Mouse (Mus musculus): ENCODE results near the gene 1110008P14Rik. TPM values are rescaled to one million over a fixed set of nuclear protein-coding genes. Genes with fewer than 3 reads are reported as not detected.
A peak's percentile ranks its signal among the peaks of the same experiment; 100 is the strongest.

The 1110008P14Rik gene
- polyA plus RNA-seq, 1 experiment, result 153 TPM

GRCm38 (mm10) chr2:32417486-32417885, 35.7 kb upstream of the 1110008P14Rik start:
- Histone ChIP-seq H3K36me3 (ENCODE audit: control insufficient read depth, insufficient read depth) (peaks cover 23% of the 10 kb centered on the region), H3K4me3 (no peak overlapping the region), H3K27me3 (ENCODE audit: control insufficient read depth, insufficient read depth, insufficient read length) (no peaks in the 10 kb centered on the region), H3K79me2 (ENCODE audit: control insufficient read depth, insufficient read depth) (peaks cover 11% of the 10 kb centered on the region), H3ac (ENCODE audit: control insufficient read depth, insufficient read length) (no peak overlapping the region), H3K4me2 (ENCODE audit: low read depth) (no peak overlapping the region)
- no peak for TF ChIP-seq POLR2AphosphoS2 (IDR thresholded peaks at IDR 0.05; ENCODE audit: insufficient read length, low read depth)
- no peak for TF ChIP-seq MYOD1 (IDR thresholded peaks at IDR 0.05; ENCODE audit: control insufficient read depth in 1 of 3, insufficient read length in 2 of 3, low read depth in 2 of 3)
- no peak for TF ChIP-seq POLR2A (IDR thresholded peaks at IDR 0.05; ENCODE audit: insufficient read length, low read depth)
- TF ChIP-seq TCF3 (IDR thresholded peaks at IDR 0.05; ENCODE audit: insufficient read length, low read depth), result no peak
- TF ChIP-seq SRF (IDR thresholded peaks at IDR 0.05; ENCODE audit: control insufficient read depth, insufficient read length, low read depth), result no peak
- no peak for TF ChIP-seq MYOG (IDR thresholded peaks at IDR 0.05; ENCODE audit: control insufficient read depth in 1 of 3, insufficient read depth in 1 of 3, insufficient read length in 2 of 3, low read depth in 2 of 3)
- TF ChIP-seq TCF12 (IDR thresholded peaks at IDR 0.05; ENCODE audit: insufficient read depth, poor library complexity, severe bottlenecking), result no peak
- TF ChIP-seq E2F4 (IDR thresholded peaks at IDR 0.05; ENCODE audit: insufficient read depth), result no peak
- TF ChIP-seq REST (IDR thresholded peaks at IDR 0.05; ENCODE audit: insufficient read depth, insufficient read length), result no peak
- no peak for TF ChIP-seq CEBPB (IDR thresholded peaks at IDR 0.05; ENCODE audit: insufficient read depth, poor library complexity, severe bottlenecking)
- TF ChIP-seq USF1 (IDR thresholded peaks at IDR 0.05; ENCODE audit: low read depth), result no peak
- no peak for TF ChIP-seq MAX (IDR thresholded peaks at IDR 0.05; ENCODE audit: low read depth)

- Histone ChIP-seq H3K79me2 (ENCODE audit: control insufficient read depth, insufficient read depth) (peaks cover 1% of the 10 kb centered on the region), H3K4me3 (no peak overlapping the region), H3ac (ENCODE audit: control insufficient read depth, insufficient read length) (no peak overlapping the region), H3K4me2 (ENCODE audit: low read depth) (no peak overlapping the region), H3K36me3 (ENCODE audit: control insufficient read depth, insufficient read depth) (peaks cover 23% of the 10 kb centered on the region), H3K27me3 (ENCODE audit: control insufficient read depth, insufficient read depth, insufficient read length) (no peaks in the 10 kb centered on the region)
- TF ChIP-seq CEBPB (IDR thresholded peaks at IDR 0.05; ENCODE audit: insufficient read depth, poor library complexity, severe bottlenecking) (no peak), MYOD1 (IDR thresholded peaks at IDR 0.05; ENCODE audit: control insufficient read depth in 1 of 3, insufficient read length in 2 of 3, low read depth in 2 of 3) (no peak), MAX (IDR thresholded peaks at IDR 0.05; ENCODE audit: low read depth) (no peak), POLR2AphosphoS2 (IDR thresholded peaks at IDR 0.05; ENCODE audit: insufficient read length, low read depth) (no peak)
Observed at GRCm38 (mm10) chr2:32416556-32416955, 34.8 kb upstream of the 1110008P14Rik start.

GRCm38 (mm10) chr2:32415801-32416200, 34.1 kb upstream of the 1110008P14Rik start:
- peaks cover 23% of the 10 kb centered on the region for H3K36me3 ChIP-seq (ENCODE audit: control insufficient read depth, insufficient read depth)
- H3K4me2 ChIP-seq (ENCODE audit: low read depth), result no peak overlapping the region
- TF ChIP-seq MYOG (IDR thresholded peaks at IDR 0.05; ENCODE audit: control insufficient read depth in 1 of 3, insufficient read depth in 1 of 3, insufficient read length in 2 of 3, low read depth in 2 of 3), result no peak
- TF ChIP-seq MYOD1 (IDR thresholded peaks at IDR 0.05; ENCODE audit: control insufficient read depth in 1 of 3, insufficient read length in 2 of 3, low read depth in 2 of 3), result no peak
- no peak for TF ChIP-seq REST (IDR thresholded peaks at IDR 0.05; ENCODE audit: insufficient read depth, insufficient read length)
- no peak for TF ChIP-seq CEBPB (IDR thresholded peaks at IDR 0.05; ENCODE audit: insufficient read depth, poor library complexity, severe bottlenecking)
- no peak for TF ChIP-seq POLR2AphosphoS2 (IDR thresholded peaks at IDR 0.05; ENCODE audit: insufficient read length, low read depth)
- no peak for TF ChIP-seq TCF12 (IDR thresholded peaks at IDR 0.05; ENCODE audit: insufficient read depth, poor library complexity, severe bottlenecking)
- no peak for TF ChIP-seq USF1 (IDR thresholded peaks at IDR 0.05; ENCODE audit: low read depth)
- no peaks in the 10 kb centered on the region for H3K79me2 ChIP-seq (ENCODE audit: control insufficient read depth, insufficient read depth)
- H3K27me3 ChIP-seq (ENCODE audit: control insufficient read depth, insufficient read depth, insufficient read length), result no peaks in the 10 kb centered on the region
- no peak overlapping the region for H3K4me3 ChIP-seq
- H3ac ChIP-seq (ENCODE audit: control insufficient read depth, insufficient read length), result no peak overlapping the region

- H3K79me2 ChIP-seq (ENCODE audit: control insufficient read depth, insufficient read depth), result no peaks in the 10 kb centered on the region
- TF ChIP-seq MYOD1 (IDR thresholded peaks at IDR 0.05; ENCODE audit: control insufficient read depth in 1 of 3, insufficient read length in 2 of 3, low read depth in 2 of 3) (peak in 2 of 3 experiments; percentile 82 to 89), TCF3 (IDR thresholded peaks at IDR 0.05; ENCODE audit: insufficient read length, low read depth) (peak; percentile 34), MYOG (IDR thresholded peaks at IDR 0.05; ENCODE audit: control insufficient read depth in 1 of 3, insufficient read depth in 1 of 3, insufficient read length in 2 of 3, low read depth in 2 of 3) (peak; percentile 8 to 80 (median 78)), TCF12 (IDR thresholded peaks at IDR 0.05; ENCODE audit: insufficient read depth, poor library complexity, severe bottlenecking) (no peak), POLR2A (IDR thresholded peaks at IDR 0.05; ENCODE audit: insufficient read length, low read depth) (no peak)
- peaks cover 18% of the 10 kb centered on the region for H3K36me3 ChIP-seq (ENCODE audit: control insufficient read depth, insufficient read depth)
- no peak overlapping the region for H3ac ChIP-seq (ENCODE audit: control insufficient read depth, insufficient read length)
- H3K4me2 ChIP-seq (ENCODE audit: low read depth), result no peak overlapping the region
- no peaks in the 10 kb centered on the region for H3K27me3 ChIP-seq (ENCODE audit: control insufficient read depth, insufficient read depth, insufficient read length)
- H3K4me3 ChIP-seq, result no peak overlapping the region
Observed at GRCm38 (mm10) chr2:32413936-32414335, 32.2 kb upstream of the 1110008P14Rik start.

- Histone ChIP-seq H3K27me3 (ENCODE audit: control insufficient read depth, insufficient read depth, insufficient read length) (no peaks in the 10 kb centered on the region), H3K4me3 (no peak overlapping the region), H3K36me3 (ENCODE audit: control insufficient read depth, insufficient read depth) (peaks cover 10% of the 10 kb centered on the region), H3ac (ENCODE audit: control insufficient read depth, insufficient read length) (no peak overlapping the region), H3K4me2 (ENCODE audit: low read depth) (no peak overlapping the region), H3K79me2 (ENCODE audit: control insufficient read depth, insufficient read depth) (no peaks in the 10 kb centered on the region)
- TF ChIP-seq MYOD1 (IDR thresholded peaks at IDR 0.05; ENCODE audit: control insufficient read depth in 1 of 3, insufficient read length in 2 of 3, low read depth in 2 of 3) (peak in 2 of 3 experiments; percentile 71 to 84), REST (IDR thresholded peaks at IDR 0.05; ENCODE audit: insufficient read depth, insufficient read length) (no peak), TCF12 (IDR thresholded peaks at IDR 0.05; ENCODE audit: insufficient read depth, poor library complexity, severe bottlenecking) (no peak), E2F4 (IDR thresholded peaks at IDR 0.05; ENCODE audit: insufficient read depth) (no peak)
Observed at GRCm38 (mm10) chr2:32412742-32413531, 31.2 kb upstream of the 1110008P14Rik start.

All from myocyte (in vitro differentiated cells).